19 mouse cellular contexts compared by ENCODE assay signal in the genomic region with DNA sequence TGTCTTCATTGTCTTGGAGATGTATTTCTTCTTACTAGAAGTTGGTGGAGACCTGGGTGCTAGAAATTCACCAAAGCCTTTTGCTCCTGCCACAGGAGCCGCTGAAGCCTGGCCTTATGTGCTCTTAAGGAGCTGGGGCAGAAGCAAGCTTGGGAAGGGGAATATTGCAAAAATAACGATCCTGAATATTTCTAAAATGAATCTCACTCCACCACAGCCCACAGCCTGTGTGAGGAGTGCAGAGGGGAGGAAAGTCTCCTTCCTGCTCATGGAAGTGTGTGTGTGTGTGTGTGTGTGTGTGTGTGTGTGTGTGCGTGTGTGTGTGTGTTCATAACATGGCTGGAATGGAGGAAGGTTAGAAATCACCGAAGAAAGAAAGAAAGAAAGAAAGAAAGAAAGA. TPM values are rescaled to one million over a fixed set of nuclear protein-coding genes. Genes with fewer than 3 reads are reported as not detected.
DNase-seq lines count a peak whose midpoint lies in the region; ATAC-seq and TF ChIP-seq lines count a peak whose summit lies in the region.
"Had no signal": no experiment of that assay in that cellular context is flagged by ENCODE, and none has a peak within 500 bp of the region (broad histone marks: within the 10 kb centered on the region; RNA-seq: fewer than 3 reads in every experiment).

No protein-coding gene starts in this region.

- H3K9ac ChIP-seq in lung, postnatal 0 days (replicated peaks; ENCODE audit: low read depth) = no peak overlapping the region
- H3K9ac ChIP-seq in intestine, embryonic 16.5 days (ENCODE audit: low read depth, low read length) = peak overlapping the region; percentile 44; the same call in 1 of the 2 replicates
- H3K9ac ChIP-seq: forebrain, embryonic 15.5 days; hindbrain, embryonic 12.5 days; limb, embryonic 15.5 days; midbrain, embryonic 12.5 days had no signal

- no peak overlapping the region for H3K4me2 ChIP-seq in lung, postnatal 0 days (replicated peaks; ENCODE audit: low read depth, low read length)
- H3K4me2 ChIP-seq in intestine, embryonic 16.5 days (ENCODE audit: low read depth, low read length) = no peak overlapping the region
- H3K4me2 ChIP-seq: forebrain, embryonic 15.5 days had no signal

- H3K27ac ChIP-seq in heart, embryonic 10.5 days = peak overlapping the region; percentile 91
- H3K27ac ChIP-seq in lung, postnatal 0 days (ENCODE audit: low read length) = 0 out of 2 replicates have a peak overlapping the region, but pooled peaks have one; percentile 57
- peak overlapping the region; percentile 53 for H3K27ac ChIP-seq in intestine, embryonic 16.5 days (ENCODE audit: low read length)
- H3K27ac ChIP-seq: embryonic facial prominence, embryonic 12.5 days; forebrain, embryonic 15.5 days; hindbrain, embryonic 12.5 days; limb, embryonic 15.5 days; midbrain, embryonic 12.5 days had no signal

- DNase-seq in heart, embryonic 10.5 days (ENCODE audit: low spot score) = no peak
- no peak for DNase-seq in heart, postnatal 10 days
- no peak for DNase-seq in lung, postnatal 0 days (ENCODE audit: low spot score)
- no peak for DNase-seq in lung, adult 18-20 months
- no peak for DNase-seq in left cerebral cortex, adult 9 months (ENCODE audit: low spot score in 2 of 2)
- DNase-seq in right cerebral cortex, adult 18-20 months = no peak
- DNase-seq: adrenal gland, postnatal 36 days; cerebellum, postnatal 36 days; gastrocnemius, postnatal 10 days; kidney, adult 8-10 months; lung, postnatal 36 days; right cerebral cortex, postnatal 25 days; thymus, postnatal 4 days had no signal

- ATAC-seq in lung, postnatal 0 days = no peak
- no peak for ATAC-seq in intestine, embryonic 16.5 days
- ATAC-seq: forebrain, embryonic 15.5 days had no signal

- no peaks in the 10 kb centered on the region for H3K9me3 ChIP-seq in heart, embryonic 10.5 days
- no peaks in the 10 kb centered on the region for H3K9me3 ChIP-seq in lung, postnatal 0 days (ENCODE audit: low read length)
- H3K9me3 ChIP-seq in intestine, embryonic 16.5 days (ENCODE audit: control insufficient read depth, low read length) = no peaks in the 10 kb centered on the region
- H3K9me3 ChIP-seq: embryonic facial prominence, embryonic 12.5 days; forebrain, embryonic 15.5 days; hindbrain, embryonic 12.5 days; limb, embryonic 15.5 days; midbrain, embryonic 12.5 days had no signal

- no peaks in the 10 kb centered on the region for H3K27me3 ChIP-seq in heart, embryonic 10.5 days (ENCODE audit: insufficient read depth, poor library complexity, severe bottlenecking)
- H3K27me3 ChIP-seq in lung, postnatal 0 days (replicated peaks; ENCODE audit: insufficient read depth, low read length) = no peaks in the 10 kb centered on the region
- no peaks in the 10 kb centered on the region for H3K27me3 ChIP-seq in intestine, embryonic 16.5 days (replicated peaks; ENCODE audit: control insufficient read depth, insufficient read depth, low read length)
- H3K27me3 ChIP-seq: embryonic facial prominence, embryonic 12.5 days; forebrain, embryonic 15.5 days; limb, embryonic 15.5 days had no signal

- no peaks in the 10 kb centered on the region for H3K36me3 ChIP-seq in heart, embryonic 10.5 days
- no peaks in the 10 kb centered on the region for H3K36me3 ChIP-seq in lung, postnatal 0 days (ENCODE audit: insufficient read depth, low read length)
- H3K36me3 ChIP-seq in intestine, embryonic 16.5 days (ENCODE audit: control insufficient read depth, insufficient read depth, low read length) = no peaks in the 10 kb centered on the region
- H3K36me3 ChIP-seq: forebrain, embryonic 15.5 days; hindbrain, embryonic 12.5 days; midbrain, embryonic 12.5 days had no signal

- H3K4me3 ChIP-seq in heart, embryonic 10.5 days = peak overlapping the region; percentile 61; the same call in 1 of the 2 replicates
- no peak overlapping the region for H3K4me3 ChIP-seq in lung, postnatal 0 days (ENCODE audit: low read depth, low read length)
- no peak overlapping the region for H3K4me3 ChIP-seq in intestine, embryonic 16.5 days (ENCODE audit: low read length)
- H3K4me3 ChIP-seq: forebrain, embryonic 15.5 days; hindbrain, embryonic 12.5 days; limb, embryonic 15.5 days; midbrain, embryonic 12.5 days had no signal

- TF ChIP-seq EP300 in lung, postnatal 0 days (IDR thresholded peaks at IDR 0.05) = no peak

- no peak for TF ChIP-seq CTCF in lung, postnatal 0 days (IDR thresholded peaks at IDR 0.05)

- intact Hi-C loops in heart, postnatal 10 days (cut with DNase I) = no loop called here

- H3K4me1 ChIP-seq in heart, embryonic 10.5 days = peaks cover 21% of the 10 kb centered on the region
- H3K4me1 ChIP-seq in lung, postnatal 0 days (ENCODE audit: insufficient read depth, low read depth, low read length) = no peaks in the 10 kb centered on the region
- H3K4me1 ChIP-seq in intestine, embryonic 16.5 days (ENCODE audit: control insufficient read depth, insufficient read depth, low read length) = no peaks in the 10 kb centered on the region; the same call in 1 of the 2 replicates
- H3K4me1 ChIP-seq: forebrain, embryonic 15.5 days had no signal

- 64% methylated on average over 4 of the region's 4 CpGs for WGBS in heart, embryonic 10.5 days
- 65% methylated on average over 4 of the region's 4 CpGs for WGBS in lung, postnatal 0 days
- 72% methylated on average over 4 of the region's 4 CpGs for WGBS in intestine, embryonic 16.5 days

RNA-seq across cellular contexts. Expression of gene Jph2, which starts 1.0 kb away (rescaled TPM):
- polyA plus RNA-seq in heart, embryonic 10.5 days (2016; fragmentation: Nextera tagmentation; extraction: Ambion mirVana) = 32.5 and 43.7 TPM in 2 replicates
- 100 to 1,000 TPM; 378 to 449 TPM for total RNA-seq in heart, postnatal 10 days (2021)
- 4.0 and 6.0 TPM in 2 replicates for polyA plus RNA-seq in lung, postnatal 0 days (2015; fragmentation: Nextera tagmentation; extraction: Ambion mirVana)
- 6.3 and 7.5 TPM in 2 replicates for polyA plus RNA-seq in intestine, embryonic 16.5 days (2015; fragmentation: Nextera tagmentation; extraction: Ambion mirVana)

RNA-seq across cellular contexts. Expression of gene Oser1, which starts 25.7 kb away (rescaled TPM):
- 65.0 and 74.3 TPM in 2 replicates for polyA plus RNA-seq in heart, embryonic 10.5 days (2016; fragmentation: Nextera tagmentation; extraction: Ambion mirVana)
- total RNA-seq in heart, postnatal 10 days (2021) = 10 to 100 TPM; 21.3 to 24.4 TPM
- polyA plus RNA-seq in lung, postnatal 0 days (2015; fragmentation: Nextera tagmentation; extraction: Ambion mirVana) = 73.8 and 74.6 TPM in 2 replicates
- 79.4 and 85.8 TPM in 2 replicates for polyA plus RNA-seq in intestine, embryonic 16.5 days (2015; fragmentation: Nextera tagmentation; extraction: Ambion mirVana)

RNA-seq across cellular contexts. Expression of gene Gdap1l1, which starts 39.5 kb away (rescaled TPM):
- polyA plus RNA-seq in heart, embryonic 10.5 days (2016; fragmentation: Nextera tagmentation; extraction: Ambion mirVana) = 0.21 and 1.1 TPM in 2 replicates
- not detected for total RNA-seq in heart, postnatal 10 days (2021)
- 0.37 and 0.43 TPM in 2 replicates for polyA plus RNA-seq in lung, postnatal 0 days (2015; fragmentation: Nextera tagmentation; extraction: Ambion mirVana)
- polyA plus RNA-seq in intestine, embryonic 16.5 days (2015; fragmentation: Nextera tagmentation; extraction: Ambion mirVana) = 3.9 and 5.0 TPM in 2 replicates
